Comparison of ENCODE assay signal across 12 mouse cellular contexts in the genomic region with DNA sequence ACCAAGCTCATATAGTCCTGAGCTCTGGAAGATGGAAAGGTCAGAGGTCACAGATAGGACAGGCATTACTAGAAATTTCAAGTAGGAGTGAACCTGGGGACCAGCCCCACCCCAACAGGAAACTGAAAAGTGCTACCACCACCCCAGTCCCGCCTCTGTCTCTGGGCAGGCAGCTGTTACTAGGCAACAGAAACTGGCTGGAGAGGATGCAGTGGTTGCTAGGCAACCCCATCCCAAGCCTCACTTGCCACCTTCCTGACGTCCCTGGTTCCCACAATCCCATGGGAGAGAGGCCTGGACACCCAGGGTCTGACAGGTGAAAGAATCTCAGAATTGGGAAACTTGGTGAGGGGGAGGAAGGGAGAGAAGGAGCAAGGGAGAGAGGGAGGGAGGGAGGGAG. TPM values are rescaled to one million over a fixed set of nuclear protein-coding genes. Genes with fewer than 3 reads are reported as not detected.
DNase-seq lines count a peak whose midpoint lies in the region; ATAC-seq and TF ChIP-seq lines count a peak whose summit lies in the region.
"Had no signal": no experiment of that assay in that cellular context is flagged by ENCODE, and none has a peak within 500 bp of the region (broad histone marks: within the 10 kb centered on the region; RNA-seq: fewer than 3 reads in every experiment).

No protein-coding gene starts in this region.

- 0 out of 2 replicates have a peak overlapping the region, but pooled peaks have one; percentile 25 for H3K27ac ChIP-seq in hindbrain, embryonic 15.5 days (replicated peaks)
- peak overlapping the region; percentile 72; the same call in 1 of the 2 replicates for H3K27ac ChIP-seq in midbrain, embryonic 12.5 days (replicated peaks)
- H3K27ac ChIP-seq in stomach, postnatal 0 days (replicated peaks), result no peak overlapping the region
- H3K27ac ChIP-seq: embryonic facial prominence, embryonic 15.5 days; limb, embryonic 15.5 days had no signal

- peak overlapping the region; percentile 87 for H3K4me2 ChIP-seq in hindbrain, embryonic 15.5 days
- peak overlapping the region; percentile 79 for H3K4me2 ChIP-seq in midbrain, embryonic 12.5 days (replicated peaks)
- H3K4me2 ChIP-seq in stomach, postnatal 0 days (replicated peaks; ENCODE audit: low read depth), result no peak overlapping the region
- H3K4me2 ChIP-seq: embryonic facial prominence, embryonic 15.5 days; limb, embryonic 15.5 days had no signal

- peaks cover 41% of the 10 kb centered on the region for H3K4me1 ChIP-seq in hindbrain, embryonic 15.5 days (replicated peaks)
- peaks cover 53% of the 10 kb centered on the region for H3K4me1 ChIP-seq in midbrain, embryonic 12.5 days
- H3K4me1 ChIP-seq in stomach, postnatal 0 days (replicated peaks; ENCODE audit: control insufficient read depth, insufficient read depth), result 0 out of 2 replicates have a peak, but pooled peaks cover 2% of the 10 kb centered on the region

- H3K36me3 ChIP-seq in hindbrain, embryonic 15.5 days, result peaks cover 38% of the 10 kb centered on the region
- H3K36me3 ChIP-seq in midbrain, embryonic 12.5 days, result peaks cover 45% of the 10 kb centered on the region
- H3K36me3 ChIP-seq in stomach, postnatal 0 days (ENCODE audit: control insufficient read depth, insufficient read depth, low read length), result peaks cover 5% of the 10 kb centered on the region; the same call in 1 of the 2 replicates

- H3K9ac ChIP-seq in hindbrain, embryonic 15.5 days, result no peak overlapping the region
- H3K9ac ChIP-seq in midbrain, embryonic 12.5 days (replicated peaks), result no peak overlapping the region
- no peak overlapping the region for H3K9ac ChIP-seq in stomach, postnatal 0 days (ENCODE audit: low read length)
- H3K9ac ChIP-seq: embryonic facial prominence, embryonic 15.5 days; limb, embryonic 15.5 days had no signal

- no peak for TF ChIP-seq CTCF in stomach, postnatal 0 days (IDR thresholded peaks at IDR 0.05; ENCODE audit: low read depth)

- WGBS in hindbrain, embryonic 15.5 days, result 2% methylated on average over 2 of the region's 2 CpGs
- WGBS in midbrain, embryonic 12.5 days, result 4% methylated on average over 2 of the region's 2 CpGs
- WGBS in stomach, postnatal 0 days, result 35% methylated on average over 2 of the region's 2 CpGs

- no peak for TF ChIP-seq EP300 in stomach, postnatal 0 days (optimal IDR thresholded peaks at IDR 0.05)

- H3K4me3 ChIP-seq in hindbrain, embryonic 15.5 days, result no peak overlapping the region
- no peak overlapping the region for H3K4me3 ChIP-seq in midbrain, embryonic 12.5 days
- no peak overlapping the region for H3K4me3 ChIP-seq in stomach, postnatal 0 days (ENCODE audit: low read depth, low read length)
- H3K4me3 ChIP-seq: embryonic facial prominence, embryonic 15.5 days; limb, embryonic 15.5 days; megakaryocyte, embryonic 14.5 days had no signal

- peak; percentile 23 for DNase-seq in thymus, postnatal 0 days (ENCODE audit: low spot score)
- DNase-seq in thymus, postnatal 10 days (ENCODE audit: low spot score in 2 of 2), result no peak
- DNase-seq in stomach, postnatal 0 days (ENCODE audit: low spot score), result no peak
- no peak for DNase-seq in c-Kit-positive CD71-positive TER-119-positive erythroid progenitor cells, embryonic 14.5 days (ENCODE audit: low spot score)
- no peak for DNase-seq in spleen, postnatal 10 days (ENCODE audit: low spot score in 2 of 2)
- DNase-seq in adrenal gland, postnatal 14 days, result no peak

- no peaks in the 10 kb centered on the region for H3K27me3 ChIP-seq in hindbrain, embryonic 15.5 days
- no peaks in the 10 kb centered on the region for H3K27me3 ChIP-seq in midbrain, embryonic 12.5 days
- no peaks in the 10 kb centered on the region for H3K27me3 ChIP-seq in stomach, postnatal 0 days (ENCODE audit: control insufficient read depth, insufficient read depth, low read length)
- H3K27me3 ChIP-seq: CH12.LX; embryonic facial prominence, embryonic 15.5 days; limb, embryonic 15.5 days had no signal

- ATAC-seq in hindbrain, embryonic 15.5 days (ENCODE audit: low FRiP score, low read depth), result peak; percentile 17; the same call in 1 of the 2 replicates
- peak; percentile 41; the same call in 1 of the 2 replicates for ATAC-seq in midbrain, embryonic 12.5 days (ENCODE audit: low FRiP score, low read depth)
- ATAC-seq in stomach, postnatal 0 days (ENCODE audit: low FRiP score, low TSS enrichment), result no peak

- H3K9me3 ChIP-seq in hindbrain, embryonic 15.5 days, result no peaks in the 10 kb centered on the region
- H3K9me3 ChIP-seq in midbrain, embryonic 12.5 days, result no peaks in the 10 kb centered on the region
- H3K9me3 ChIP-seq in stomach, postnatal 0 days (ENCODE audit: control insufficient read depth, low read length), result no peaks in the 10 kb centered on the region
- H3K9me3 ChIP-seq: embryonic facial prominence, embryonic 15.5 days; limb, embryonic 15.5 days; megakaryocyte, embryonic 14.5 days had no signal

RNA-seq across cellular contexts. Expression of a gene that starts 3.4 kb away (rescaled TPM):
- polyA plus RNA-seq in thymus, postnatal 0 days (2015; fragmentation: Nextera tagmentation; extraction: Ambion mirVana), result 0.80 and 1.2 TPM in 2 replicates
- 18.3 and 18.5 TPM in 2 replicates for polyA plus RNA-seq in hindbrain, embryonic 15.5 days (2015; fragmentation: Nextera tagmentation; extraction: Ambion mirVana)
- polyA plus RNA-seq in midbrain, embryonic 12.5 days (2016; fragmentation: Nextera tagmentation; extraction: Ambion mirVana), result 14.9 and 18.1 TPM in 2 replicates
- 1.7 and 2.2 TPM in 2 replicates for polyA plus RNA-seq in stomach, postnatal 0 days (2015; fragmentation: Nextera tagmentation; extraction: Ambion mirVana)
- 18.6 and 21.3 TPM in 2 replicates for total RNA-seq in adrenal gland, postnatal 14 days (2021)

RNA-seq across cellular contexts. Expression of a gene that starts 3.6 kb away (rescaled TPM):
- polyA plus RNA-seq in thymus, postnatal 0 days (2015; fragmentation: Nextera tagmentation; extraction: Ambion mirVana), result 18.1 and 20.8 TPM in 2 replicates
- polyA plus RNA-seq in hindbrain, embryonic 15.5 days (2015; fragmentation: Nextera tagmentation; extraction: Ambion mirVana), result 33.9 and 37.7 TPM in 2 replicates
- polyA plus RNA-seq in midbrain, embryonic 12.5 days (2016; fragmentation: Nextera tagmentation; extraction: Ambion mirVana), result 42.2 and 42.8 TPM in 2 replicates
- 12.1 and 12.9 TPM in 2 replicates for polyA plus RNA-seq in stomach, postnatal 0 days (2015; fragmentation: Nextera tagmentation; extraction: Ambion mirVana)
- 18.8 and 19.2 TPM in 2 replicates for total RNA-seq in adrenal gland, postnatal 14 days (2021)
